ENCODE assay signal across 1 mouse cellular context in the genomic region with DNA sequence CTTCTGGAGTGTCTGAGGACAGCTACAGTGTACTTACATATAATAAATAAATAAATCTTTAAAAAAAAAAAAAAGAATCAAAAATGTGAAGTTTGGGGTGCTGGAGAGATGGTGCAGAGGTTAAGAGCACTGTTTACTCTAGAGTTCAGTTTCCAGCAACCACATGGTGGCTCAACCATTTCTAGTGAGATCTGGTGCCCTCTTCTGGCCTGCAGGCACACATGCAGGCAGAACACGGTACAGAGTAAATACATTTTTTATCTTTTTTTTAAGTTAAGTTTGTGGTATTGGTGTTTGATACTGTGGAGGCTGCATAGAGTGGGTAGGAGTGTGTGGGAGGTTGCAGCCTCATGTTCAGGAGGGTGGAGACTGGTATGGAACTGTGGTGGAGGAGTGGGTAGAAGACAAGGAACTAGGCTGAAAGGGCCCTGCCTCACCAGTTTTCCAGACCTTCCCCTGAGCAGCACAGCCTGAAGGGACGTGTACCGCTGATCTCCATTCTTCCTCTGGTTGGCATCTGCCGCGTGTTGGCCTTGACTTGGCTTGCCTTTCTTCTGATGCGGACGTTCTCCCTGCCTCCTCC.
A peak's percentile ranks its signal among the peaks of the same experiment; 100 is the strongest.
TF ChIP-seq lines count a peak whose summit lies in the region.

No protein-coding gene starts in this region.

TF ChIP-seq in MEL, 35 proteins besides CTCF, POLR2A, EP300 and RAD21 (continued from another document):
- TF ChIP-seq UBTF (IDR thresholded peaks at IDR 0.05; ENCODE audit: borderline replicate concordance, insufficient read depth, low read depth, low read length) (no peak), RCOR1 (IDR thresholded peaks at IDR 0.05; ENCODE audit: low read depth, low read length) (no peak), JUND (IDR thresholded peaks at IDR 0.05; ENCODE audit: low read depth, low read length) (no peak), SIN3A (IDR thresholded peaks at IDR 0.05; ENCODE audit: low read length) (peak; percentile 47; the same call in 1 of the 2 replicates), SMC3 (IDR thresholded peaks at IDR 0.05; ENCODE audit: low read depth, low read length) (peak; percentile 71), MXI1 (IDR thresholded peaks at IDR 0.05; ENCODE audit: low read depth, low read length) (peak; percentile 65; the same call in 1 of the 2 replicates), ZNF384 (IDR thresholded peaks at IDR 0.05; ENCODE audit: low read depth, low read length) (peak; percentile 58; the same call in 1 of the 2 replicates), USF2 (IDR thresholded peaks at IDR 0.05; ENCODE audit: borderline replicate concordance in 1 of 2, insufficient read depth in 1 of 2, low read depth in 1 of 2, low read length in 2 of 2) (no peak), GABPA (IDR thresholded peaks at IDR 0.05; ENCODE audit: low read depth, low read length) (no peak), MYC (IDR thresholded peaks at IDR 0.05; ENCODE audit: low read depth, low read length) (peak; percentile 96), ZKSCAN1 (IDR thresholded peaks at IDR 0.05; ENCODE audit: low read depth, low read length) (no peak)
